Mouse (Mus musculus) hindbrain, embryonic 11.5 days (tissue): Measurements from ENCODE around the gene Aox2. TPM values are rescaled to one million over a fixed set of nuclear protein-coding genes. Genes with fewer than 3 reads are reported as not detected.

ENCODE experiments used
- polyA plus RNA-seq: library from polyadenylated mRNA; unstranded; fragments of >200 nt; fragmentation: Nextera tagmentation; extraction: Ambion mirVana; gene quantifications from 2 replicates; pipeline ENCODE4 v1.2.1, GENCODE M21; 2014

The Aox2 gene
- polyA plus RNA-seq, 1 experiment from 2014 or later: 0.06 TPM

Other genes with a start within 250 kb of the Aox2 start
- 0.04 and 0.15 TPM in 2 replicates for gene Aox1, start 248.4 kb upstream of the Aox2 start, polyA plus RNA-seq
- gene Aox3, start 165.2 kb upstream of the Aox2 start, polyA plus RNA-seq: 0.40 TPM in 1 of 2 replicates, not detected in the other
- gene Aox4, start 67.9 kb upstream of the Aox2 start, polyA plus RNA-seq: 0.10 TPM in 1 of 2 replicates, not detected in the other
- 545 and 568 TPM in 2 replicates for gene Bzw1, start 114.6 kb downstream of the Aox2 start, polyA plus RNA-seq
- 159 and 195 TPM in 2 replicates for gene Clk1, start 145.7 kb downstream of the Aox2 start, polyA plus RNA-seq
- 67.2 and 69.8 TPM in 2 replicates for gene Nif3l1, start 166.8 kb downstream of the Aox2 start, polyA plus RNA-seq
- 56.4 and 59.2 TPM in 2 replicates for gene Ppil3, start 167.2 kb downstream of the Aox2 start, polyA plus RNA-seq
- gene Orc2, start 226.8 kb downstream of the Aox2 start, polyA plus RNA-seq: 42.1 and 45.2 TPM in 2 replicates